Mouse (Mus musculus): ENCODE measurements around the gene Eef1a1. TPM values are rescaled to one million over a fixed set of nuclear protein-coding genes. Genes with fewer than 3 reads are reported as not detected.
"Not testable (repeated sequence)": the region's sequence is repeated elsewhere in the genome, so short reads cannot be mapped to it uniquely, and the experiment has no call there.

Eef1a1 gene
- total RNA-seq, 2 experiments from 2014 or later, result 3,010 to 3,306 TPM

- DNase-seq (ENCODE audit: extremely low spot score in 1 of 2, low spot score in 1 of 2), result no peak
These were observed 19.3 kb upstream of the Eef1a1 start for GRCm38 (mm10) chr9:78508106-78508786.

- no peak for DNase-seq (ENCODE audit: extremely low spot score in 1 of 2, low spot score in 1 of 2)
These were observed 17.7 kb upstream of the Eef1a1 start for GRCm38 (mm10) chr9:78506722-78507077.

- no peak for DNase-seq (ENCODE audit: extremely low spot score in 1 of 2, low spot score in 1 of 2)
These were observed 17.2 kb upstream of the Eef1a1 start for GRCm38 (mm10) chr9:78506002-78506721.

- DNase-seq (ENCODE audit: extremely low spot score in 1 of 2, low spot score in 1 of 2), result no peak
These were observed 16.3 kb upstream of the Eef1a1 start for GRCm38 (mm10) chr9:78505223-78505622.

- DNase-seq (ENCODE audit: extremely low spot score in 1 of 2, low spot score in 1 of 2), result no peak
These were observed 15.7 kb upstream of the Eef1a1 start for GRCm38 (mm10) chr9:78504679-78505078.

GRCm38 (mm10) chr9:78504133-78504532 is 15.2 kb upstream of the Eef1a1 start:
- DNase-seq (ENCODE audit: extremely low spot score in 1 of 2, low spot score in 1 of 2), result no peak

- DNase-seq (ENCODE audit: extremely low spot score in 1 of 2, low spot score in 1 of 2), result no peak
These were observed 14.5 kb upstream of the Eef1a1 start for GRCm38 (mm10) chr9:78503223-78504079.

- DNase-seq (ENCODE audit: extremely low spot score in 1 of 2, low spot score in 1 of 2), result no peak
These were observed 12.3 kb upstream of the Eef1a1 start for GRCm38 (mm10) chr9:78501284-78501683.

GRCm38 (mm10) chr9:78500386-78500785 is 11.4 kb upstream of the Eef1a1 start:
- no peak for DNase-seq (ENCODE audit: extremely low spot score in 1 of 2, low spot score in 1 of 2)

- no peak for DNase-seq (ENCODE audit: extremely low spot score in 1 of 2, low spot score in 1 of 2)
These were observed 4.2 kb upstream of the Eef1a1 start for GRCm38 (mm10) chr9:78493171-78493570.

- DNase-seq (ENCODE audit: extremely low spot score in 1 of 2, low spot score in 1 of 2), result no peak
These were observed 3.3 kb upstream of the Eef1a1 start for GRCm38 (mm10) chr9:78492254-78492653.

- DNase-seq (ENCODE audit: extremely low spot score in 1 of 2, low spot score in 1 of 2), result no peak
These were observed 2.2 kb upstream of the Eef1a1 start for GRCm38 (mm10) chr9:78491169-78491568.

- DNase-seq (ENCODE audit: extremely low spot score in 1 of 2, low spot score in 1 of 2), result not testable (repeated sequence)
These were observed 930 bp downstream of the Eef1a1 start for GRCm38 (mm10) chr9:78488021-78488420.

GRCm38 (mm10) chr9:78484660-78485059 is 4.3 kb downstream of the Eef1a1 start:
- DNase-seq (ENCODE audit: extremely low spot score in 1 of 2, low spot score in 1 of 2), result no peak

GRCm38 (mm10) chr9:78482386-78482785 is 6.6 kb downstream of the Eef1a1 start:
- DNase-seq (ENCODE audit: extremely low spot score in 1 of 2, low spot score in 1 of 2), result no peak

- DNase-seq (ENCODE audit: extremely low spot score in 1 of 2, low spot score in 1 of 2), result peak; percentile 90 to 91
These were observed 7.3 kb downstream of the Eef1a1 start for GRCm38 (mm10) chr9:78481423-78482331.

GRCm38 (mm10) chr9:78480706-78481358 is 8.1 kb downstream of the Eef1a1 start:
- peak; percentile 58 to 66 for DNase-seq (ENCODE audit: extremely low spot score in 1 of 2, low spot score in 1 of 2)

GRCm38 (mm10) chr9:78480227-78480626 is 8.7 kb downstream of the Eef1a1 start:
- DNase-seq (ENCODE audit: extremely low spot score in 1 of 2, low spot score in 1 of 2), result not testable (repeated sequence)

- not testable (repeated sequence) for DNase-seq (ENCODE audit: extremely low spot score in 1 of 2, low spot score in 1 of 2)
These were observed 9.6 kb downstream of the Eef1a1 start for GRCm38 (mm10) chr9:78479308-78479707.

Measured in layer of hippocampus, postnatal 25 days (tissue).